Mouse (Mus musculus): ENCODE results near the gene Clec4b2.
"Not testable (repeated sequence)": the region's sequence is repeated elsewhere in the genome, so short reads cannot be mapped to it uniquely, and the experiment has no call there.

DNA sequence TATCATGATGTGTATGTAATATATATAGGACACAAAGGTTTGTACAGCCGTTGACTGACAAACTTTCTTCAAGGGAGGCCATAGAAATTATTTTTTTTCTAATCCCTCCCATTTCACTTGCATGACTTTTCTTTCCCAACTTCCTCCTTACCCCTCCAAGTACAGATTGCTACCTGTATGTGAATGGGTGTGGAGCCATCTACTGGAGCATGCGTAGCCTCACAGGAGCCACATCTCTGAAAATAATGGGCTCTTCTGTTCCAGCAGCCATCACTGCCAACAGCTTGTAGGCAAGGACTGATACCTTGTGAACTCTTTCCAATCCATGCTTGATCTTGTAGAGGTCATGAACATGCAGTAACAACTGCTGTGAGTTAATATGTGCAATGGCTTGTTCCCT is 76.2 kb downstream of the Clec4b2 start:
- TF ChIP-seq POLR2A (IDR thresholded peaks at IDR 0.05; ENCODE audit: insufficient read length, low read depth); MAX (IDR thresholded peaks at IDR 0.05; ENCODE audit: low read depth): not testable (repeated sequence)
